Mouse (Mus musculus) hindbrain, embryonic 12.5 days (tissue): ENCODE measurements around the gene Rbbp5. TPM values are rescaled to one million over a fixed set of nuclear protein-coding genes. Genes with fewer than 3 reads are reported as not detected.

Source experiments
- ATAC-seq: fragments of 200-750 bp; cut with Nextera tagmentation; 2 replicates; pipeline ENCODE4 v1.8.0; 2017; ENCODE audit warnings: moderate TSS enrichment; ENCODE audit not compliant: low FRiP score
- H3K27ac ChIP-seq: fragments of 300-500 bp; sonication (generic); 2 replicates; pipeline ENCODE4 v1.5.1; 2016; ENCODE audit warnings: mild to moderate bottlenecking
- H3K27me3 ChIP-seq: fragments of 300-500 bp; sonication (generic); 2 replicates; pipeline ENCODE4 v1.6.1; 2016; ENCODE audit warnings: mild to moderate bottlenecking
- H3K36me3 ChIP-seq: fragments of 300-500 bp; sonication (generic); 2 replicates; pipeline ENCODE4 v1.6.1; 2016; ENCODE audit warnings: mild to moderate bottlenecking
- H3K4me1 ChIP-seq: fragments of 300-500 bp; sonication (generic); 2 replicates; pipeline ENCODE4 v1.6.1; 2016
- H3K4me2 ChIP-seq: fragments of 300-500 bp; sonication (generic); replicated peaks from 2 replicates; pipeline ENCODE4 v1.6.1; 2016; ENCODE audit warnings: mild to moderate bottlenecking
- H3K4me3 ChIP-seq: fragments of 300-500 bp; sonication (generic); 2 replicates; pipeline ENCODE4 v1.5.1; 2016; ENCODE audit warnings: mild to moderate bottlenecking
- H3K9ac ChIP-seq: fragments of 300-500 bp; sonication (generic); 2 replicates; pipeline ENCODE4 v1.6.1; 2016; ENCODE audit warnings: mild to moderate bottlenecking, moderate library complexity
- H3K9me3 ChIP-seq: fragments of 300-500 bp; sonication (generic); replicated peaks from 2 replicates; pipeline ENCODE4 v1.6.1; 2016; ENCODE audit warnings: mild to moderate bottlenecking
- WGBS: fragments of 180-500 bp; shearing (Covaris S2); methylation state at CpG from one replicate; pipeline ENCODE4 v1.1.7; 2016; 5-methylcytosine and 5-hydroxymethylcytosine counted together
- polyA plus RNA-seq: library from polyadenylated mRNA; unstranded; fragments of >200 nt; fragmentation: Nextera tagmentation; extraction: Ambion mirVana; gene quantifications from 2 replicates; pipeline ENCODE4 v1.2.1, GENCODE M21; 2016

Rbbp5 gene
- polyA plus RNA-seq, 1 experiment from 2014 or later: 53.7 TPM

DNA sequence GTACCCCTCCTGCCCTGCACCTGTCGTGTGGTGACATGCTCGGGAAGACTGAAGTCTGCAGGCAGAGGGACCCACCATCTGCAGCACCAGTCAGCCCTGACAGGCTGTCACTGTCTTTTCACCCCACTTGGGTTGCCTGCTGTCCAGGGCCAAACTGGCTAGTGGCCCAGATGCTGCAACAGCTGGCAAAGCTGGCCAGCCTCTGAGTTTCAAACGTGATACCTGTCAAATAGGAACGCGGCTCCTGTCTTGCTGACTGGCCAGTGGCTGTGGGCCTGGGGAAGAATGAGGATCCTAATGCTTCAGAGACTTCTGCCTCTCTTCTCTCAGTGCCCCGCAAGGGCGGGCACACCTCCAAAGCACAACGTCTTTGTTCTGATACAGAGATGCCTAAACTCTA is 66.6 kb downstream of the Rbbp5 start:
- Histone ChIP-seq H3K4me1 (peaks cover 42% of the 10 kb centered on the region), H3K9me3 (no peaks in the 10 kb centered on the region), H3K27me3 (peaks cover 57% of the 10 kb centered on the region), H3K4me2 (no peak overlapping the region), H3K9ac (no peak overlapping the region), H3K36me3 (no peaks in the 10 kb centered on the region), H3K27ac (no peak overlapping the region), H3K4me3 (no peak overlapping the region)
- WGBS: 67% methylated on average over 8 of the region's 8 CpGs
- no peak for ATAC-seq

Other genes starting within 250 kb of the Rbbp5 start
- 0.49 TPM in 1 of 2 replicates, not detected in the other for gene Gm10188, start 247.6 kb upstream of the Rbbp5 start, polyA plus RNA-seq
- gene Klhdc8a, start 178.7 kb upstream of the Rbbp5 start, polyA plus RNA-seq: 5.1 and 5.3 TPM in 2 replicates
- 29.7 and 30.0 TPM in 2 replicates for gene Nuak2, start 161.2 kb upstream of the Rbbp5 start, polyA plus RNA-seq
- 36.3 and 37.8 TPM in 2 replicates for gene Tmcc2, start 86.1 kb upstream of the Rbbp5 start, polyA plus RNA-seq
- gene Dstyk, start 59.8 kb upstream of the Rbbp5 start, polyA plus RNA-seq: 14.3 and 14.6 TPM in 2 replicates
- 1.5 and 1.8 TPM in 2 replicates for gene Tmem81, start 28.9 kb downstream of the Rbbp5 start, polyA plus RNA-seq
- 83.8 and 88.4 TPM in 2 replicates for gene Cntn2, start 65.9 kb downstream of the Rbbp5 start, polyA plus RNA-seq